Mouse (Mus musculus): ENCODE measurements at regions not wholly inside any gene's neighbourhood (a gene's known extent, or its start where the extent isn't known, plus 50 kb on each side); places are given as distances from the start of the nearest gene placed in this dataset.

DNA sequence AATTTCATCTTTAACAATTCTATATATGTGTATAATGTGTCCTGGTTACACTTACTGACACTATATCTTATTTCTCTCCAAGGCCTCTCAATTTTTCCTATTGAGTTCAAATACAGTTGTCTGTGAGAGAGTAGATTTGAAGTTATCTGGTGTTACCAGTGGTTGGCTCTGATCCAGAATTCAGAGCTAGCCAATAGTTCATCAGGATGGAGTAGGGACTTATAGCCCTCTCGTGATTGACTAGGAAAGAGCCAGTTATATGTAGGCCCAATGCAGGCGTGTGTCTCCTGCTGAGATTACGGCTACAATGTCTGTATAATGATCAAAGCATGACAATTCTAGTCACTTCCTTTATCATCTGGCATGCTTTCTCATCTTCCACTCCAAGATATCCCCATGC is 1241.0 kb upstream of the Zeb2 start:
- TF ChIP-seq CTCF (IDR thresholded peaks at IDR 0.05; ENCODE audit: borderline replicate concordance, insufficient read depth, low read depth, low read length) (no peak), POLR2A (IDR thresholded peaks at IDR 0.05; ENCODE audit: borderline replicate concordance, insufficient read depth, low read length) (no peak)
